Mouse (Mus musculus) limb, embryonic 12.5 days (tissue): Measurements from ENCODE around the gene Tbc1d16. TPM values are rescaled to one million over a fixed set of nuclear protein-coding genes. Genes with fewer than 3 reads are reported as not detected.
"Not testable (repeated sequence)": the region's sequence is repeated elsewhere in the genome, so short reads cannot be mapped to it uniquely, and the experiment has no call there.

Source experiments
- ATAC-seq: fragments of 200-750 bp; cut with Nextera tagmentation; 2 replicates; pipeline ENCODE4 v1.8.0; 2017; ENCODE audit warnings: low read depth, moderate TSS enrichment; ENCODE audit not compliant: insufficient number of reproducible peaks, insufficient read depth, low FRiP score, low TSS enrichment
- H3K27ac ChIP-seq: fragments of 300-500 bp; sonication (generic); 2 replicates; pipeline ENCODE4 v1.5.1; 2016; ENCODE audit warnings: mild to moderate bottlenecking, moderate library complexity
- H3K27me3 ChIP-seq: fragments of 300-500 bp; sonication (generic); 2 replicates; pipeline ENCODE4 v1.6.1; 2016; ENCODE audit warnings: mild to moderate bottlenecking, moderate library complexity
- H3K36me3 ChIP-seq: fragments of 300-500 bp; sonication (generic); 2 replicates; pipeline ENCODE4 v1.6.1; 2016; ENCODE audit warnings: mild to moderate bottlenecking, moderate library complexity
- H3K4me1 ChIP-seq: fragments of 300-500 bp; sonication (generic); replicated peaks from 2 replicates; pipeline ENCODE4 v1.6.1; 2016
- H3K4me2 ChIP-seq: fragments of 300-500 bp; sonication (generic); 2 replicates; pipeline ENCODE4 v1.6.1; 2016; ENCODE audit warnings: mild to moderate bottlenecking, moderate library complexity
- H3K4me3 ChIP-seq: fragments of 300-500 bp; sonication (generic); replicated peaks from 2 replicates; pipeline ENCODE4 v1.5.1; 2016; ENCODE audit warnings: mild to moderate bottlenecking
- H3K9ac ChIP-seq: fragments of 300-500 bp; sonication (generic); replicated peaks from 2 replicates; pipeline ENCODE4 v1.6.1; 2016; ENCODE audit warnings: mild to moderate bottlenecking, moderate library complexity
- H3K9me3 ChIP-seq: fragments of 300-500 bp; sonication (generic); 2 replicates; pipeline ENCODE4 v1.6.1; 2016; ENCODE audit warnings: mild to moderate bottlenecking, moderate library complexity
- WGBS: fragments of 180-500 bp; shearing (Covaris S2); methylation state at CpG from one replicate; pipeline ENCODE4 v1.1.7; 2016; 5-methylcytosine and 5-hydroxymethylcytosine counted together
- microRNA-seq: library from miRNA; unstranded; fragments of <30 nt; microRNA quantifications from one replicate; pipeline ENCODE4, GENCODE M21; 2017
- polyA plus RNA-seq: library from polyadenylated mRNA; unstranded; fragments of >200 nt; fragmentation: Nextera tagmentation; extraction: Ambion mirVana; gene quantifications from 2 replicates; pipeline ENCODE4 v1.2.1, GENCODE M21; 2016

The Tbc1d16 gene
- polyA plus RNA-seq, 1 experiment from 2014 or later, result 22.2 TPM

DNA sequence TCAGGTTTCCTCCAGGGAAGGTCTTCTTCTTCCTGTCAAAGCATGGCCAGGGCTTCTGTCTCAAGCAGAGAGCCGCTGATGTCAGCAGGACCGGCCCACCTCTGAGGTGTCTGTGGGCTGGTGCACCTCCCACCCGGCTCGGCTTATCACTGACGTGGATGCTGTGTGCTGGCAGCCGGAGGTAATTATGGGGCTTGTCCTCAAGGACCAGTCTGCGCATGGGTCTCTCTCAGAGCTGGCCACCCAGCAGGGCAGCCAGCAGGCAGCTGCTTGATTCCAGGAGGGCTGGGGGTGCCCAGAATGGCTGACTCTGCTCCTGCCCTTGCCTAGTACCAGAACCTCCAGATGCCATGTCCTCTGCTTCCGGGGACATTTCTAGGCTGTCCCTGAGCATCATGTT is 122.6 kb downstream of the Tbc1d16 start:
- H3K4me2 ChIP-seq, result no peak overlapping the region
- no peak for ATAC-seq
- WGBS, result 34% methylated on average over 8 of the region's 8 CpGs
- peaks cover 6% of the 10 kb centered on the region; the same call in 1 of the 2 replicates for H3K27me3 ChIP-seq
- H3K36me3 ChIP-seq, result no peaks in the 10 kb centered on the region
- peaks cover 20% of the 10 kb centered on the region for H3K4me1 ChIP-seq
- no peaks in the 10 kb centered on the region for H3K9me3 ChIP-seq
- no peak overlapping the region for H3K27ac ChIP-seq
- no peak overlapping the region for H3K9ac ChIP-seq
- no peak overlapping the region for H3K4me3 ChIP-seq

DNA sequence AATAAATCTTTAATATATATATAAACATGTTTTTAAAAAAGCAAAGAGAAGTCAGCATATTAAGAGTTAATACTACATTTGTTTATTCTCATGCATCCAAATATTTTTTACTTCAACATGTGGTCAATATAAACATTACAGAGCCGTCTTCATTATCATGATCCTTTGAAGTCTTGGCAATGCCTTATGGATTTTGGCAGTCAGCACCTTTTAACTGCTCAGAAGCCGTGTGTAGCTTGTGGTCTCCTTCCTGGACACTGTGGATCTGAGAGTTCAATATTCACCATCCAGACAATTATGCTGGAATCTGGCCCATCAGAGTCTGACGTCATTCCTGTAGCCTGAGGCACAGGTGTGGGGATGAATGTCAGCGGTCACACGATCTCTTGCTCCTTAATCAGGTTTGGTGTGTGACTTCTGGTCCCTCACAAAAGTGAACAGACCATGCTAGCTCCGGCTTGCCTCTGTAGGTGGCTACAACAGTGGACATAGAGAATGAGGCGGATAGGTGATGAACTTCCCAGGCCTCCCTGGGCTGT is 123.2 kb downstream of the Tbc1d16 start:
- Histone ChIP-seq H3K4me2 (no peak overlapping the region), H3K4me3 (no peak overlapping the region), H3K9me3 (no peaks in the 10 kb centered on the region), H3K9ac (no peak overlapping the region), H3K36me3 (no peaks in the 10 kb centered on the region), H3K27ac (no peak overlapping the region), H3K4me1 (peaks cover 20% of the 10 kb centered on the region), H3K27me3 (peaks cover 6% of the 10 kb centered on the region; the same call in 1 of the 2 replicates)
- WGBS, result 69% methylated on average over 7 of the region's 7 CpGs
- ATAC-seq, result no peak

DNA sequence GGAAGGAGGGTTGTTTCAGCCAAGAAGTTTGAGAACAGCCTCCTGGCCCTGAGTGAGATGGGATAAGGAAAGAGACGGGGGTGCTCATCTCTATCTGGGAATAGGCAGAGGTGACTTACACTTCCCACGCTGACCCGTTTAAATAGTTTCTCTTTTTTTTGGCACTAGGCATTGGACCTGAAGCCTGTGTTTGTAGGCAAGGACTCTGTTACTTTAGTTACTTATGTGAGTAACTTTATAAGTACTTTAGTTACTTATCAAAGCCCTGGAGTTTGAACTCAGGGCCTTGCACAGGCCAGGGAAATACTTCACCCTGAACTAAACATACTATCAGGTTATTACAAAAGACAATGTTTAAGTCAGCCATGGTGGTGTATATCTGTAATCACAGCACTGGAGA is 124.3 kb downstream of the Tbc1d16 start:
- no peak overlapping the region for H3K9ac ChIP-seq
- 90% methylated on average over 3 of the region's 3 CpGs for WGBS
- H3K4me2 ChIP-seq, result no peak overlapping the region
- H3K9me3 ChIP-seq, result no peaks in the 10 kb centered on the region
- H3K4me1 ChIP-seq, result peaks cover 20% of the 10 kb centered on the region
- H3K4me3 ChIP-seq, result no peak overlapping the region
- no peak overlapping the region for H3K27ac ChIP-seq
- no peak for ATAC-seq
- peaks cover 9% of the 10 kb centered on the region for H3K27me3 ChIP-seq
- H3K36me3 ChIP-seq, result no peaks in the 10 kb centered on the region

DNA sequence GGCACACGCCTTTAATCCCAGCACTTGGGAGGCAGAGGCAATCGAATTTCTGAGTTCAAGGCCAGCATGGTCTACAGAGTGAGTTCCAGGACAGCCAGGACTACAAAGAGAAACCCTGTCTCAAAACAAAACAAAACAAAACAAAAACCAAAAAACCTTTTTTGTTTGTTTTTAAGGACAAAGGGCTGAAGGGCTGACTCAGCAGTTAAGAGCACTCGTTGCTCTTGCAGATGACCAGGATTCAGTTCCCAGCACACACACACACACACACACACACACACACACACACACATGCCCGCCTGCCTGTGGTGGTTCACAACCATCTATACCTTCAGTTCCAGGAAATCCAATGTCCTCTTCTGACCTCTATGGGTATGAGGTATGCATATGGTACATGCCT is 127.9 kb downstream of the Tbc1d16 start:
- not testable (repeated sequence) for H3K36me3 ChIP-seq, ATAC-seq, H3K27ac ChIP-seq, H3K4me2 ChIP-seq, H3K9me3 ChIP-seq, H3K9ac ChIP-seq, H3K4me1 ChIP-seq, H3K4me3 ChIP-seq
- 80% methylated on average over 4 of the region's 4 CpGs for WGBS
- H3K27me3 ChIP-seq, result peaks cover 31% of the 10 kb centered on the region

DNA sequence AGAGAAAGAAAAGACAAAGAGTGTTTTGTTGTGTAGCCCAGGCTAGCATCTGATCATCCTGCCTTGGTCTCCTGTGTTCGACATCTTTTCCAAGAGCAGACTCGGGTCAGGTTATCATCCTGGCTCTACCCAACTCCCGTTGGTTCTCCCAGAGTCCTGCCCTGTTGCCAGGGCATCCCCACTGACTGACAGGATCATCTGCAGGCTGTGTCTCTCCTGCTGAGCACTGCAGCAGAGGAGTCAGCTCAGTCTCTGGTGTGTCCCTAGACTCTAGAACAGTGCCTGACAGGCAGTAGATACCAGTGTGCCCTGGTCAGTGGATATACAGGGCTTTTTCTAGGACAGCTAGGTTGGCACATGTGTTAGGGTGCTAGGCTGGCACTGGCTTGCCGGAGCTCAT is 130.1 kb downstream of the Tbc1d16 start:
- H3K4me2 ChIP-seq, result no peak overlapping the region
- ATAC-seq, result no peak
- H3K9ac ChIP-seq, result no peak overlapping the region
- H3K4me3 ChIP-seq, result no peak overlapping the region
- H3K27me3 ChIP-seq, result peaks cover 41% of the 10 kb centered on the region
- H3K9me3 ChIP-seq, result no peaks in the 10 kb centered on the region
- no peaks in the 10 kb centered on the region for H3K4me1 ChIP-seq
- WGBS, result 72% methylated on average over 4 of the region's 4 CpGs
- no peaks in the 10 kb centered on the region for H3K36me3 ChIP-seq
- no peak overlapping the region for H3K27ac ChIP-seq

DNA sequence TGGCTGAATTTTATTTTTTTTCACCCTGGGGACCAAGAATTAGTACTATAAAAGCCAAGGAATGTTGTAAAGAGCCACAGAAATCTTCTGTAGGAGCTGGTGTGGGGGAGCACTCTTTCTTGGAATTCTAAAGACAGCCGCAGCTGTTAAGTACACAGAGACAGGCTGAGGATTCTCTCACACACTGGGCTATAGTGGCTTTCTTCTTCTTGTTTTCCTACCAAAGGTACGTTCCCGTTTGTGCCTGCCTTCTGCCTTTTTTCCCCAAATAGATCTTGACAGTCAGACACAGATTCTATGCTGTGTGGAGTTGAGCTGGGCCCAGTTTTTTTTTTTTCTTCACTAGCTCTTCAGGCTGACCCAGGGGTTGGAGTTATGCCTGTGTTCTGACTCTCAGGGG is 132.9 kb downstream of the Tbc1d16 start:
- 60% methylated on average over 3 of the region's 3 CpGs for WGBS

DNA sequence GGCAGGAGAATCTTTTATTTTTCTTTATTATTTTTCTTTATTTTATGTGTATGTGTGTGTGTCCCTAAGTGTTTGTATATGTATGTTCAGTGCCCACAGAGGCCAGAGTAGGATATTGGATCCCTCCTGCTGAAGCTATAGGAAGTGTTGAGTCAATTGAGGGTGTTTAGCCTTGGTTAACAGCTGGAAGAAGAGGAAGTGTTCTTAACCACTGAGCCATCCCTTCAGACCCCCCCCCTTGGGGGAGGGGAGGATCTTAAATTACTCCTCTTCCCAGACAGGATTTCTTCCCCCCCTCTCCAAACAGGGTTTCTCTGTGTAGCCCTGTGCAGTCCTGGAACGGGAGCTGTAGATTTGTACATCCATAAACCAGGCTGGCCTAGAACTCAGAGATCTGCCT is 135.0 kb downstream of the Tbc1d16 start:
- Histone ChIP-seq H3K27me3 (peaks cover 66% of the 10 kb centered on the region), H3K4me1 (peaks cover 32% of the 10 kb centered on the region), H3K27ac (no peak overlapping the region), H3K4me3 (no peak overlapping the region), H3K4me2 (no peak overlapping the region), H3K36me3 (no peaks in the 10 kb centered on the region), H3K9me3 (no peaks in the 10 kb centered on the region), H3K9ac (no peak overlapping the region)
- 47% methylated on average over 1 of the region's 1 CpGs for WGBS
- no peak for ATAC-seq

More for the DNA sequence above, 132.9 kb downstream of the Tbc1d16 start:
- Histone ChIP-seq H3K4me1 (peaks cover 10% of the 10 kb centered on the region; the same call in 1 of the 2 replicates), H3K27ac (no peak overlapping the region), H3K4me2 (no peak overlapping the region), H3K9ac (no peak overlapping the region), H3K36me3 (no peaks in the 10 kb centered on the region), H3K4me3 (no peak overlapping the region), H3K9me3 (no peaks in the 10 kb centered on the region), H3K27me3 (peaks cover 48% of the 10 kb centered on the region)
- ATAC-seq, result no peak

Small RNA genes lying within 50 kb of the gene (microRNA-seq; reads per million reads assigned to microRNA genes)
- gene Mir6934, result 2.3 reads per million, percentile 2 among the genes with 10 or more reads in this experiment

Other genes with a start within 250 kb of the Tbc1d16 start
- gene Enpp7, start 240.3 kb downstream of the Tbc1d16 start, polyA plus RNA-seq, result not detected in 2 replicates
- gene Cbx2, start 205.5 kb downstream of the Tbc1d16 start, polyA plus RNA-seq, result 121 and 122 TPM in 2 replicates
- 11.8 and 13.0 TPM in 2 replicates for gene Cbx8, start 187.5 kb downstream of the Tbc1d16 start, polyA plus RNA-seq
- 9.8 and 12.5 TPM in 2 replicates for gene Cbx4, start 142.3 kb downstream of the Tbc1d16 start, polyA plus RNA-seq
- gene Ccdc40, start 73 bp upstream of the Tbc1d16 start, polyA plus RNA-seq, result 8.7 and 8.8 TPM in 2 replicates
- gene Gaa, start 39.4 kb upstream of the Tbc1d16 start, polyA plus RNA-seq, result 39.4 and 43.4 TPM in 2 replicates
- 390 and 396 TPM in 2 replicates for gene Eif4a3, start 71.6 kb upstream of the Tbc1d16 start, polyA plus RNA-seq
- 0.27 and 0.56 TPM in 2 replicates for gene Card14, start 79.3 kb upstream of the Tbc1d16 start, polyA plus RNA-seq
- 5.5 and 6.1 TPM in 2 replicates for gene Sgsh, start 127.0 kb upstream of the Tbc1d16 start, polyA plus RNA-seq
- 12.2 and 12.4 TPM in 2 replicates for gene Slc26a11, start 127.1 kb upstream of the Tbc1d16 start, polyA plus RNA-seq
- 2.6 and 3.4 TPM in 2 replicates for gene Rnf213, start 164.6 kb upstream of the Tbc1d16 start, polyA plus RNA-seq